Mouse (Mus musculus) MEL (cell line): Measurements from ENCODE around the gene 1700001O22Rik.

Experiments
- CTCF ChIP-seq, 3 experiments: IDR thresholded peaks in 2 of 3; conservative IDR thresholded peaks in 1 of 3; 2 replicates each; pipeline ENCODE4 v1.5.1; 2011 to 2012; ENCODE audit warnings: low read length in 3 of 3, low read depth in 2 of 3, mild to moderate bottlenecking in 2 of 3, improper control_type of control experiment in 1 of 3, inconsistent platforms in 1 of 3, mixed read lengths in 1 of 3, moderate library complexity in 1 of 3; ENCODE audit not compliant: control insufficient read depth in 1 of 3, insufficient read depth in 1 of 3, poor library complexity in 1 of 3, severe bottlenecking in 1 of 3
- KAT2A ChIP-seq: conservative IDR thresholded peaks from 2 replicates; pipeline ENCODE4 v1.6.1; 2012; ENCODE audit warnings: low read depth, low read length, improper control_type of control experiment, inconsistent platforms
- POLR2A ChIP-seq, 2 experiments: IDR thresholded peaks; 2 replicates each; pipeline ENCODE4 v1.6.1; 2011 to 2012; ENCODE audit warnings: low read length in 2 of 2, mild to moderate bottlenecking in 2 of 2, control low read depth in 1 of 2, improper control_type of control experiment in 1 of 2, low read depth in 1 of 2, moderate library complexity in 1 of 2; ENCODE audit not compliant: control insufficient read depth in 1 of 2, insufficient read depth in 1 of 2, poor library complexity in 1 of 2
- POLR2AphosphoS2 ChIP-seq: IDR thresholded peaks from 2 replicates; pipeline ENCODE4 v1.6.1; 2011; ENCODE audit warnings: low read length, improper control_type of control experiment

- TF ChIP-seq CTCF (IDR thresholded peaks at IDR 0.05 in 2 of 3, conservative IDR thresholded peaks at IDR 0.05 in 1 of 3; ENCODE audit: control insufficient read depth in 1 of 3, insufficient read depth in 1 of 3, low read depth in 2 of 3, low read length in 3 of 3, poor library complexity in 1 of 3, severe bottlenecking in 1 of 3) (no peak), POLR2AphosphoS2 (no peak), POLR2A (IDR thresholded peaks at IDR 0.05; ENCODE audit: control insufficient read depth in 1 of 2, insufficient read depth in 1 of 2, low read depth in 1 of 2, low read length in 2 of 2, poor library complexity in 1 of 2) (no peak), KAT2A (no peak)
These were observed 7.1 kb upstream of the 1700001O22Rik start for GRCm38 (mm10) chr2:30810573-30810972.
